Mouse (Mus musculus) midbrain, embryonic 14.5 days (tissue): ENCODE results near the gene Isl1. TPM values are rescaled to one million over a fixed set of nuclear protein-coding genes. Genes with fewer than 3 reads are reported as not detected.

Source experiments
- ATAC-seq: fragments of 200-750 bp; cut with Nextera tagmentation; 2 replicates; pipeline ENCODE4 v1.8.0; 2017; ENCODE audit warnings: moderate number of reproducible peaks, moderate library complexity; ENCODE audit not compliant: low FRiP score, low TSS enrichment
- DNase-seq: peaks from one replicate; pipeline ENCODE4 v3.0.0-alpha.2; 2015
- H3K27ac ChIP-seq: fragments of 300-500 bp; sonication (generic); replicated peaks from 2 replicates; pipeline ENCODE4 v1.5.1; 2014; ENCODE audit warnings: mild to moderate bottlenecking, low read depth, low read length, moderate library complexity
- H3K27me3 ChIP-seq: fragments of 300-500 bp; sonication (generic); 2 replicates; pipeline ENCODE4 v1.6.1; 2014; ENCODE audit warnings: low read length, control low read depth, mixed read lengths; ENCODE audit not compliant: control insufficient read depth, insufficient read depth
- H3K36me3 ChIP-seq: fragments of 300-500 bp; sonication (generic); 2 replicates; pipeline ENCODE4 v1.6.1; 2014; ENCODE audit warnings: low read length, control low read depth; ENCODE audit not compliant: control insufficient read depth, insufficient read depth
- H3K4me1 ChIP-seq: fragments of 300-500 bp; sonication (generic); 2 replicates; pipeline ENCODE4 v1.6.1; 2014; ENCODE audit warnings: mild to moderate bottlenecking, antibody characterized with exemption, low read length, control low read depth; ENCODE audit not compliant: control insufficient read depth, insufficient read depth
- H3K4me2 ChIP-seq: fragments of 300-500 bp; sonication (generic); 2 replicates; pipeline ENCODE4 v1.6.1; 2014; ENCODE audit warnings: mild to moderate bottlenecking, low read length, moderate library complexity
- H3K4me3 ChIP-seq: fragments of 300-500 bp; sonication (generic); replicated peaks from 2 replicates; pipeline ENCODE4 v1.5.1; 2014; ENCODE audit warnings: low read depth, low read length
- H3K9ac ChIP-seq: fragments of 300-500 bp; sonication (generic); replicated peaks from 2 replicates; pipeline ENCODE4 v1.6.1; 2014; ENCODE audit warnings: mild to moderate bottlenecking, low read length, moderate library complexity
- H3K9me3 ChIP-seq: fragments of 300-500 bp; sonication (generic); 2 replicates; pipeline ENCODE4 v1.6.1; 2016; ENCODE audit warnings: low read length, control low read depth, mixed read lengths; ENCODE audit not compliant: control insufficient read depth
- WGBS: fragments of 180-500 bp; shearing (Covaris S2); extraction: QIAGEN DNeasy Blood & Tissue Kit; methylation state at CpG from one replicate; pipeline ENCODE4 v1.1.7; 2014; 5-methylcytosine and 5-hydroxymethylcytosine counted together
- polyA plus RNA-seq: library from polyadenylated mRNA; unstranded; fragments of >200 nt; fragmentation: Nextera tagmentation; extraction: Ambion mirVana; gene quantifications from 2 replicates; pipeline ENCODE4 v1.2.1, GENCODE M21; 2014

The Isl1 gene
- polyA plus RNA-seq, 1 experiment from 2014 or later = 5.4 TPM

DNA sequence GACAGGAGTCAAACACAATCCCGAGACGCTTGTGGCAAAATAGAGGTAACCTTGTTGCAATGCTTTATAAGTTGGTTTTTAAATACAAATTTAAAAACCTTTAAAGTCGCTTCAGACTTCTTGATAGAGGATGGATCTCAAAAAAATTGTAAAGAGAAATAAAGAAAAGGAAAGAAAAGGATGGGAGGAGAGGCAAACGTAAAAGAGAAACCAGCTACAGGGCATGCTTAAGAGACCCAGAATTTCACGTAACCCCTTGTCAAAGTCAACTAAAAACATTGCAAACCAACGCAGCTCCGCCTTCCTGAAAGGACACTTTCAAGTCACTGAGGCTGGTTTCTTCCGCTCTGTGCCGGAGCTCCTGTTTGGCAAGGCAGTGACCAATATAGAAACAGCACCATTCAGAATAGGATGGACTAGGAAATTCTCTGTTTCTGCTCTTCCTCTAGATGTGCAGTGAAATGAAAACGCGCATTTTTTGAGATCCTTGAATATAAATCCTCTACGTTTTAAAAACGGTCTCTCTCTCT lies 10.8 kb downstream of the Isl1 start:
- no peaks in the 10 kb centered on the region for H3K9me3 ChIP-seq
- peaks cover 96% of the 10 kb centered on the region for H3K27me3 ChIP-seq
- no peak overlapping the region for H3K4me2 ChIP-seq
- ATAC-seq (no peak), DNase-seq (peak; percentile 42)
- H3K9ac ChIP-seq = no peak overlapping the region
- no peaks in the 10 kb centered on the region; the same call in 1 of the 2 replicates for H3K4me1 ChIP-seq
- H3K27ac ChIP-seq = no peak overlapping the region
- H3K4me3 ChIP-seq = no peak overlapping the region
- H3K36me3 ChIP-seq = no peaks in the 10 kb centered on the region
- 2% methylated on average over 13 of the region's 13 CpGs for whole genome bisulfite sequencing

DNA sequence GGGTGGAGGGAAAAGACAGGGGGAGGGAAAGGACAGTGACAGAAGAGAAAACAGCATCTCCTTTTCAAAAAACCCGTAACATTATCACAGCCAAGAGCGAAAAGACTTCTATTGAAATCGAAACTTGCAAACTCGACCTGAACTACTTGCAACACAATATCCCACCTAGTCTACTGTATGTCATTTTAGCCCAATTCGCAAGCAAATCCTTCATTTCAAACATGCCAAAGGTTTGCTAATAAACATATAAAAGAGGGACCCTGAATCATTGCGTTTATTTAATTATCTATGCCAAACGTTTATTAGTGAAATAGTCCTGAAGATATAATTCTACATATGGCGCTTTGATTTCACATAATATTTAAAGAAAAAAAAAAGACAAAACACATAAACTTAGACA lies 11.5 kb downstream of the Isl1 start:
- Histone ChIP-seq H3K4me3 (no peak overlapping the region), H3K36me3 (no peaks in the 10 kb centered on the region), H3K4me2 (no peak overlapping the region), H3K4me1 (no peaks in the 10 kb centered on the region; the same call in 1 of the 2 replicates), H3K9me3 (no peaks in the 10 kb centered on the region), H3K27ac (no peak overlapping the region), H3K27me3 (peaks cover 96% of the 10 kb centered on the region), H3K9ac (no peak overlapping the region)
- DNase-seq (peak; percentile 39), ATAC-seq (no peak)
- 3% methylated on average over 8 of the region's 8 CpGs for WGBS

DNA sequence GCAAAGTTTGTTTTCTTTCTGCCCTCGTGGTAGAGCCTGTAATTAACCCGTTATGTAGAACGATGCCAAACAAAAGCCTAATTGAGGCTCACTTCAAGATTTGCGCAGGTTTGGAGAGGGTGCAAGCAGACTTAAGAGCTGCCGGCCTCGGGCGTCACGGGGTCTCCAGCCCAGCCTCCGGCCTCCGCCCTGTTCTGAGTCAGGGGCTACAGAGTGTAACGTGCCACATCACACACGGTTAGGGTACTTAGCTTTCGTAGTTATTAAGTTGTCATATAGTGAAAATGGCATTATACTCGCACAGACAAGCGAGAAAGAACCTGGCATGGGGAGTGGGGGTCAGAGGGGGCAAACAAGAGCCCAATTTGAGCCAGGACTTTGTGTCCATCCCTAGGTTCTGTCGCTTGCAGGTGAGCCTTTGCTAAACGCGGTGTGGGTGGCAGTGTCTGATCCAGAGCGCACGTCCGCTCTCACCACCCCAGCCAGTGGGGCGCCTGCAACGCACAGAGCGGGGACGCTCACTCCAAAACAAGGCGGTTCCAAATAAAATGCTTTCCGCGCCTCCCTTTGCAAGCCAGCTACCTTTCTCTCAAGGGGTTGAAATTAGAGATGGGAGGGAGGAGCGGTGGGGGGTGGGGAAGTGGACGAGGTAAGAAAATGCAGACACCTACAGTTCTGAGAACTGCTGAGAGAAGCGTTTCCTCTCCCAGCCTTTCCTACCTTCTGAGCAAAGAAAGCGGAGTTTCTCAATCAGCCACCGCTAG lies 12.3 kb downstream of the Isl1 start:
- WGBS = under 1% methylated on average over 33 of the region's 33 CpGs
- Histone ChIP-seq H3K27me3 (peaks cover 96% of the 10 kb centered on the region), H3K4me2 (no peak overlapping the region), H3K27ac (no peak overlapping the region), H3K9me3 (no peaks in the 10 kb centered on the region), H3K9ac (no peak overlapping the region), H3K4me1 (no peaks in the 10 kb centered on the region; the same call in 1 of the 2 replicates), H3K36me3 (no peaks in the 10 kb centered on the region), H3K4me3 (no peak overlapping the region)
- DNase-seq = peak; percentile 21
- ATAC-seq = peak; percentile 37; the same call in 1 of the 2 replicates

DNA sequence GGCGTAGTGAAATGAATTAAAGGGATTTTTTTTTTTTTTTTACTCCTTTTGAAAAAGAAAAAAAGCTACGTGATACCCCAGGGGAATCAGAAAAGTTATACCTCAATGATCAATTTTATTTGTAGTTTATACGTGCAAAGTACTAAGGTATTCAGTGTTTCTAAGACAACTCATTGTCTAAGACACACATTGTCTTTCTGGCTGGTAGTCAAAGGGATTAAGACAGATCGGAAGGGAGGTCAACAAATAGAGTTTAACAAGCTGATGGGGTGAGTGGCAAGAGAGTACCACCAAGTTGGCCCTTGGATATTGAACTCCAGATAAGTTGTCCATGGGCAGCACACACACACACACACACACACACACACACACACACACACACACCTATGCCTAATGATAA lies 14.1 kb downstream of the Isl1 start:
- WGBS = 2% methylated on average over 4 of the region's 4 CpGs
- no peak overlapping the region for H3K9ac ChIP-seq
- H3K4me2 ChIP-seq = no peak overlapping the region
- no peaks in the 10 kb centered on the region for H3K9me3 ChIP-seq
- peaks cover 89% of the 10 kb centered on the region for H3K27me3 ChIP-seq
- H3K36me3 ChIP-seq = no peaks in the 10 kb centered on the region
- no peak overlapping the region for H3K27ac ChIP-seq
- H3K4me1 ChIP-seq = no peaks in the 10 kb centered on the region; the same call in 1 of the 2 replicates
- ATAC-seq = no peak
- peak; percentile 17 for DNase-seq
- H3K4me3 ChIP-seq = no peak overlapping the region

DNA sequence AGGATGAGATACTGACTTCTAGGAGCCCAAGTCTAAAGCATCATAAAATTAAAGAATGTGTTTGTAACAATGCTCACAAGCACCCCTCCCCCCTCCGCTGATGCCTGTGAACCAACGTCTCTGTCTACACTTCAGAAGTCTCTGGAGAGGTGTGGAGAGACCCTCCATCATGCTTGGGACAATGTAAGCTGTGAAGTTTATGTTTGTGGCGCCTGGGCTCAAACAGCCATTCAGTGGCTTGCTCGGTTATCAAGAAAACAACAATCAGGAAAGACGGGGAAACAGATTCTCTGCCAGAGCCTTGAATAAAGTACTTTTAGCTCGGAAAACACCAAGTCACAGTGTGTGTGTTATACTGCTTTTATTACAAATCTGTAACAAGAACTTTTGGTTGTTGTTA lies 14.8 kb downstream of the Isl1 start:
- under 1% methylated on average over 6 of the region's 6 CpGs for WGBS
- DNase-seq (peak; percentile 31), ATAC-seq (no peak)
- H3K27ac ChIP-seq = no peak overlapping the region
- H3K4me2 ChIP-seq = no peak overlapping the region
- no peaks in the 10 kb centered on the region for H3K36me3 ChIP-seq
- H3K4me3 ChIP-seq = no peak overlapping the region
- no peak overlapping the region for H3K9ac ChIP-seq
- H3K27me3 ChIP-seq = peaks cover 86% of the 10 kb centered on the region
- H3K9me3 ChIP-seq = no peaks in the 10 kb centered on the region
- no peaks in the 10 kb centered on the region; the same call in 1 of the 2 replicates for H3K4me1 ChIP-seq

DNA sequence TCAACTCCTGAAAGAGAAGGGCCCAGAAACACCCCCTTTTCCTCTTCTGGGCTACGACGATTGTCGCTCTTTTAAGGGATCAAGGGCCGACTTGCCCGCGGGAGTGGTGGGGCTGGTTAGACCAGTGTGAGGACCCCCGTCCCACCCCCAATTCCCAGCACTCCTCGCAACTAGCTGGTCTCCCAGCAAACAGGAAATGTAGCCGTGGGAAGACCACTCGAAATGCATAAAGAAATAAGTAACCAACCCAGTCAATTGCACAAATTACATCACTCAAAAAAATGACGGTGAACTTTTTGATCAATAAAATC lies 15.4 kb downstream of the Isl1 start:
- no peak for ATAC-seq
- H3K4me3 ChIP-seq = no peak overlapping the region
- H3K9ac ChIP-seq = no peak overlapping the region
- H3K27me3 ChIP-seq = peaks cover 82% of the 10 kb centered on the region
- whole genome bisulfite sequencing = 0% methylated on average over 11 of the region's 11 CpGs
- no peaks in the 10 kb centered on the region for H3K9me3 ChIP-seq
- H3K4me1 ChIP-seq = no peaks in the 10 kb centered on the region; the same call in 1 of the 2 replicates
- H3K36me3 ChIP-seq = no peaks in the 10 kb centered on the region
- no peak overlapping the region for H3K27ac ChIP-seq
- H3K4me2 ChIP-seq = peak overlapping the region; percentile 15; the same call in 1 of the 2 replicates
- DNase-seq = peak; percentile 20

DNA sequence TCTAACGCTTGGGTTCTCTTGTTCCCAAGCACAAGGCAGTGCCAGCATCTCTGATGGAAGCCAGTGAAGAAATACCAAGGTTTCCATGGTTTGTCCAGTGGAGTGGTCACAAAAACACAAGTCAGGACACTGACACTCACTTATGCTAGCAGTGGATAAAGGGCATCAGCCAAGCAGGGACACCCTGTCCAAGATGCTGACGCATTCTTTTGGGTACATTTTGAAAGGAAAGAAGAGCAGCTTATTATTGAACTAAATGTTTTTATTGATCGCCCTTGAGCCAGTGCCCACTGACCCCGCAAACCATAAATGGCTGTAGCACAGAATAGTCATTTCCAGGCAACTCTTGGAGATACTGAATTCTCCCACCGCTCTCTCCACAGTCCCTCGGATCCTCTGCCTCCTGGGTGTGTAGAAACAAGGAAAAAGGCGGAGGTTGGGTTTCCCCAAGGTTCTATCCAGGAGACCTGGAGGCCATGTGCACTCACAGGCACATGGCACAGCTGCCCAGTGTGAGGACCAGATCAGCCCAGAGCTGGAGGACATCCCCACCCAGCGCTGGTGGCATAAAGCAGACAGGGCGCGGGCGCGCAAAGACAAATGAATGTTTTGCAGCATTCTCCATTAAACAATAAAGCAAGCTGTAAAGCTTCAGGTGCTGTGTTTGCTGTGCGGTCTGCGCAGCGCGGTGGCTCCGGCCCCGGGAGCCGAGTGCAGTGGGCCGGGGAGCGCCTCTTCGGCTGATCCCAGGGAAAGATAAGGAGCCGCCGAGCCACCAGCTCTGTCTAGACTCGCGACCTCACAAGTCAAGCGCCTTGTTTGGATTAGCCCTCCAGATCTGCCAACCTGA lies 16.0 kb downstream of the Isl1 start:
- WGBS = 2% methylated on average over 27 of the region's 27 CpGs
- no peaks in the 10 kb centered on the region; the same call in 1 of the 2 replicates for H3K4me1 ChIP-seq
- peak overlapping the region; percentile 15; the same call in 1 of the 2 replicates for H3K4me2 ChIP-seq
- H3K9ac ChIP-seq = no peak overlapping the region
- no peaks in the 10 kb centered on the region for H3K36me3 ChIP-seq
- no peaks in the 10 kb centered on the region for H3K9me3 ChIP-seq
- peak; percentile 36 for DNase-seq
- H3K27me3 ChIP-seq = peaks cover 78% of the 10 kb centered on the region
- peak; percentile 34; the same call in 1 of the 2 replicates for ATAC-seq
- no peak overlapping the region for H3K27ac ChIP-seq
- no peak overlapping the region for H3K4me3 ChIP-seq

DNA sequence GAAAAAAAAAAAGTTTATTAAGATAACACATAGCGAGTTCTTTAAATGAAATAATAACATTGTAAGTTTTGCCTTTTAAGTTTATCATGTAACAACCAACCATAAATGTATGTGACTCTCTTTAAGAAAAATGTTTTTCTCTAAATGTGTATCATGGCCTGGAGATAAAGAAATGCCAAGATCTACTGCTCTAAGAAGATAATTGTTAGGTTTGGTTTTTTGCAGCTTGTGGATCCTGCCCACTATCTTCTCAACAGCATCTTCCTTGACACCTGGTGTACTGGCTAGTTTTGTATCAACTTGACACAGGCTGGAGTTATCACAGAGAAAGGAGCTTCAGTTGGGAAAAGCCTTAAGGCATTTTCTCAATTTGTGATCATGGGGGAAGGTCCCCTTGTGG lies 19.8 kb downstream of the Isl1 start:
- Histone ChIP-seq H3K9me3 (no peaks in the 10 kb centered on the region), H3K9ac (no peak overlapping the region), H3K27ac (no peak overlapping the region), H3K27me3 (peaks cover 43% of the 10 kb centered on the region), H3K36me3 (no peaks in the 10 kb centered on the region), H3K4me2 (no peak overlapping the region), H3K4me3 (no peak overlapping the region), H3K4me1 (no peaks in the 10 kb centered on the region; the same call in 1 of the 2 replicates)
- 92% methylated on average over 1 of the region's 1 CpGs for whole genome bisulfite sequencing
- no peak for ATAC-seq
- no peak for DNase-seq
